Mouse (Mus musculus) T-helper 17 cell (primary cell): Measurements from ENCODE around the gene Unc5c.

ENCODE experiments used
- in situ Hi-C, 2 experiments: fragments of 300-600 bp; cut with MboI, MseI; formaldehyde crosslinking; loops; 1 replicate in 1 of 2; 2 replicates in 1 of 2; pipeline ENCODE4 v1.15.1; 2025; ENCODE audit warnings: high pct_unique_total_duplicates in 2 of 2

Gene Unc5c

DNA sequence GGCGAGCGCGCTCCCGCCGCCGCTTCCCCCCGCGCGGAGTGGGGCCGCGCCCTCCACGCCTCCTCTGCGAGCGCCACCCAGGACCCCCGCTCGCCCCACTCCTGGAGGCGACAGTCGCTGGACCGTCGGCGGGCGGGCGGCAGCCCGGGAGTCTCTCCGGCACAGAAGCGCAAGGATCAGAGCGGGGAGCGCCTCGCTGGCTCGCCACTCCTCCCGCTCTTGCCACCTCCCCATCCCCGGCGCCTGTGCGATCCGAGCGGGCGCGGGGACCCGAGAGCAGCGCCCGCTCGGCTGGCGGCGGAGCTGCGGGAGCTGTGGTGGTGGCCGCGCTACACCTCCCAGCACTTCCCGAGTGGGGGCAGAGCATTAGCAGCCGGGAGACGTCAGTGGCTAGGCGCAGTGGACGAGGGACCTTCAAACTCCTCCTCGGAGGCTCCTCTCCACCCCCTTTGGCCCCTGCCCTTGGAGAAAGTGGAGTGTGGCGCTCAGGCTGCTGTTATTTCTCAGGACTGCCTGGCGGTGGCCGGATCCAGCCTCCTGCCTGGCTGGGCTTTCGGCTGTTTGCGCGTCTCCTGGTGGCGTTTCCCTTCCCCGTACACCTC is at the start of gene Unc5c:
Gene Unc5c (plus strand): TSS at position 113 of the 602 bp plus-strand sequence.
- in situ Hi-C loops: no loop called here

DNA sequence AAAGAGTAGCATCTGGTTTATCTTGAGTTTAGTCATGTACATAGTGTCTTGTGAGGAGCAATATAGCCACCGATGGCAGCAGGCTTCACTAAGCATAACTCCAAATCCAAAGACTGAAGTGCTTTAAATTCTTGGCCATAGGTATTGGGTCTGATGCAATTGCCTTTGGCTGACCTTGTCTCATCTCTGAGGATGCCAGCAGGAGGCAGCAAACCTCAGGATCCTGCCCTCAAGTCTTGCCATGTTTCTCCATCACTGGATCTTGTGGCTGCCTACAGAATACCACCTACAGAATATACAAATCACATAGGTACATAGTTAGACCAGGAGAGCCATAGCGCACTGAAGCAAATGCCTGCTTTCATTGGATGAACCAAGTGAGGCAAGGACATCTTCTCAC is 7.5 kb upstream of the Unc5c start:
- in situ Hi-C loops: no loop called here

DNA sequence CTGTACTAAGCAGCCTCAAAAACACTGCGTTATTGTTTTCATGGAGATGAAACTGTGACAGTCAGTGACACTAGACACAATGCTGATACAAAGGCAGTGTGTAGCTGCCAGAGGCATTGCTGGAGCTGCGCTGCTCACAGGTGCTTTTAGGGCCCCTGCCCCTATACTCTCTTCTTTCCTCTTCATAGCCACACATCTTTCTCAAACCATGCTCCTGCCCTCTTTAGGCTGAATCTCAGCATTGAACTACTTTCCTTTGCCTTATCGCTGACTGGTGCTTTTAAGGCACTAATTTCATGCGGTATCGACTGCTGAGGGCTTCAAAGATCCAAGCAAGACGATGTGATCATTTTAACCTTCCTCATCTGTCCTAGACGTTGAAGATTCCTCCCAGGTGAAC is 2.5 kb upstream of the Unc5c start:
- in situ Hi-C loops: no loop called here

DNA sequence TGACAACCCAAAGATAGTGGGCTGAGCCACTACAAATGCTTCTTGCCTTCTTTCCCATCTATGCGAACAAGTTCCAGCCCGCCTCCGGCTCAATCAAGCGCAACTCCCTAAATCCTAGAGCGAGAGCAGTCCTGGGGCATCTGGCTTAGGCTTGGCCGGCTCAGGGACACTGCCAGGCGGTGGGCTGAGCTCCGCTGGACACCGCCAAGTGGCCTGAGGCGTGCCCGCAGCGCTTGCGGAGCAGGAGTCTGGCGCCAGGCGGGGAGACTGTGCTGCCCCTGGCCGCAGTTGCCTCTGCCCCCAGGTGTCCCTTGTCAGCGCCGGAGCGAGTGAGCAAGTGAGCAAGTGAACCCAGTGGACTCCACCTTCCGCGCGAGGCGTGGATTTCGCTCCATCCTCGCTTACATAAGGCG is 319 bp upstream of the Unc5c start:
- in situ Hi-C loops: no loop called here

DNA sequence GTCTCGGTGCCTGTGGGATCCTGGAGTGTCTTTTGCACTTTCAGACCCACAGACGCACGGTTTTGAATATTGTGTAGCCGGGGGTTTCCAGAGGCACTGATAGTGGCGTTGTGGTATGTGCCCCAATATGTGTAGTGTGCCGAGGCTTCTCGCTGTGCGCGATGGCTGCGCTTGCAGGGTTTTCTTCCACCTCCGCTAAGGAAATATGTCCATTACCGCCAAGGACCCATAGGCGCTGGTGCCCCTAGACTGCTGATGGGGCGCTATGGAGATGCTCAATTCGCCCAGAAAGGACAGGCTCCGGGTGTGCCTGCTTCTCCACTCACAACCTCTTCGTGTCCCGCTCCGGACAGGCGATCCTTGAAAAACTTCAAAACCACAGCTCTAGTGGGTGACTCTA is 1.0 kb downstream of the Unc5c start:
- in situ Hi-C loops: no loop called here

DNA sequence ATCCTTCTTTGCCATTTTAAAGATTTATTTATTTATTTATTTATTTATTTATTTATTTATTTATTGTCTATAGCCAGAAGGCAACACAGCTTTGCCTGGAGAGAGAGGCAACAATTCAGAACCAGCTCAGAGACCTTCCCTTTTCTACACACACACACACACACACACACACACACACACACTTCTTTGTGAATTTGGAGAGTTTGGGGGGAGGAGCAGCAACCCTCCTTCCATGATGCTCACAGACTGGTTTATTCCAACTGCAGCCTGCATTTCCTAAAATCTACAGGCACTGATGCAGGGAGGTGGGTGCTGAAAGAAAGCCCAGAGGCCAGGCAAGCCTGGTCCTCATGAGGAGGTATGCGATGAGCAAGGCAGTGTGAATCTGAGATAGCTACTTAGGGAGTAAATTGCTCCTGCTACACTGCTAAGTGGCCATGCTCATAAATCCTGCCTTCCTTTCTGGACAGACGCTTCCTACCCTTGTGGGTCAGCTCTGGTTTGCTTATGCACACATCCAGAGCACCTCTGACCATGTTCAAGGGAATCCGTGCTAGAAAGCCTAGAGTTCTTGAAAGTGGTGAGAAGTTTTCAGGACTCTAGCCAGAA is 1.8 kb downstream of the Unc5c start:
- in situ Hi-C loops: no loop called here

DNA sequence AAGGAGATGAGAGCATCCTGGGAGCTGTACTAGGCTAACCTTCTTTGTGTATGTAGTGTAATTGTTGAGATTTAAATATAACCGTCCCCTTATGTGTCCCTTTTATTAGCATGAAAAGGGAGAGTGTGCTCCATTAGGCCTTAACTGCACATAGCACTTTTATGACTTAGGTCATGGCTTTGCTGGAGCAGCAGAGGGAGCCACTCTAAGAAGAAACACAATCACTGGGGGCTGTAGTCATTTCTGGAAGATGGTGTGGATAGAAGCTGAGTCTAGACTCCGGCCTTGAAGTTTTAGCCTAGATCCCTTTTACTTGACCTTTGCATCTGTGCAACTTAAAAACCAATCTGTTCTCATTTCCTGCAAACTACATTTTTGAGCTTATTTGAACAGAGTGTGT is 4.3 kb downstream of the Unc5c start:
- in situ Hi-C loops: no loop called here

DNA sequence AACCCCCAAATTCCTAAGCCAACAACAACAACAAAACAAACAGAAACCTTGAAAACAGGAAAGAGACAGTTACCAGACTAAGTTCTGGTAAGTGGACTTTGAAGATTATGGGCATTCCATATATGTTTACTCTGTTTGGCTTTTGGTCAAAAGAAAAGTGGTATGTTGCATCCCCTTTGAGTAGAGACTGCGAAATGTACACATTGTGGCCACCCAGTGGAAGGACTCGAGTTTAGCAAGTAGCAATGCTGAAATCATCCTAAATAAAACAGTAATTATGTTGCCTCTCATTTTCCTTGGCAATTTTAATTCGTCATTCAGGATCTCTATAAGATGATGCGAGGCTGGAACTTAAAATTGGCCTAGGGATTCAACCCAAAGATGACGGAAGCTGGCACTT is 8.2 kb downstream of the Unc5c start:
- in situ Hi-C loops: no loop called here

DNA sequence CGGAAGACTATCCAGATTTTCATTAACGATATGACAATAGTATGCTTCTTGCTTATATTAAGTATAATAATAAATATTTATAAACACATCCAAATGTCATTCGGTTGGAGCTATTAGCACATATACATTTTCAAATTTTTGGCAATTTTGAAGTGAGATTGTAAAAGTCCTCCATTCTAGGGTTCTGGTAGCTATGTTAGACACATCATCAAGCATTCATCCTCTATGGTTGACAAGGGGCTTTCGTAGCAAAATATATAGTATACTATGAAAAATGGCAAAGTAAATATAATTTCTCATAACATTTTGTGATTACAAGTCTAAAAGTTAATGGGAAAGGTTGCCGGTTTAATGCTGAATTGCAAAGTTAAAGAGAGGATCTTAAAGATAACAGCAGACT is 10.4 kb downstream of the Unc5c start:
- in situ Hi-C loops: no loop called here

DNA sequence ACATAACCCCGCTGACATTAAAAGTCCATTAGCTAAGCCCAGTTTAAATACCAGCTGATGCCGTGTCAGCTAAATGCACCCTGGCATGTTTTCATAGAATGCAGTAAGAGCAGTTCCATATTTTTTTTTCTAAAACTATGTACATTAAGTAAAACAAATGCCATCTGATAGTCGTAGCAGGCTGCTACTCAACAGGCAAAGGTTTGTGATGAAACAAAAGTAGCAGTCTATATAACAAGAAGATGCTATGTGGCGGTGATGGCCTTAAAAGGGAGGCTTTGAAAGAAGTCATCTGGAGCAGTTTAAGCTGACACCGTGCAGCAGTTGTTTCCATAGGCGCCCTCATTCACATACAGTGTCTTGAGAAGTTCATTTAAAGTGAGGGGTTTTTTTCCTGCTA is 10.9 kb downstream of the Unc5c start:
- in situ Hi-C loops: no loop called here

DNA sequence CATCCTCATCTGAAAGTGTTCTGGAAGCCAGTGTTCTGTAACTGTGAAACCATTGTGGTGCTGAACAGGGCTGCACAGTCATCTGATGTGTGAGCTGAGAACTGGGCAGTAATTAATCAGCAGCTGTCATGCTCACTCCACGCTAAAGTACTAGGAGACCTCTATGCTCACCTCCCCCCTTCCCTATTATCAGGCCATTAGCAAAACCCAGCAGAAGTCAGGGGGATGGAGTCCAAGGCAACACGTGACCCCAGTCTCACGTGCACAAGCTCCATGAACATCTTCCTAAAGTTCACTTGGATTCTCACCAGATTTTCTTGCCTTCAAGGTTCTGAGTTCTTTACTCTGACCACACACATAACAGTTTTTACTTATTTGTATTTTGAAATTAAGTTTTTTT is 11.7 kb downstream of the Unc5c start:
- in situ Hi-C loops: no loop called here

DNA sequence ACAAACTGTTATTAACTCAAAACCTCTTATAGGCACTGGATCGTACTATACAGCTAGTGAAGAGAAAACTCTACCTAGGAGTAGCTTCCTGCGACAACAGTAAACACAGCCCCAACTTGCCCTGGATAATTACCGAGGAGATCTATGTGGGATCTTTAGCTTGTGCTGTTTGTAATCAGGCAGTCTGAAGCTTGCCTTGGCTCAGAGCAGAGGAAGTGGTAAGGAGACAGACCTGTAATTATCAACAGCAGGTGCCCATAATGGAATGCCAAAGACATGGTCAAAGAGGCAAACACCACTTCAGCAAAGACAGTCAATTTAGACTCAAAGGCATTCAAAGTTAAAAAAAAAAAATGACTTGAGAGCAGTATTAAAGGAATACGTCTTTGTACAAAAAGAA is 17.4 kb downstream of the Unc5c start:
- in situ Hi-C loops: no loop called here

DNA sequence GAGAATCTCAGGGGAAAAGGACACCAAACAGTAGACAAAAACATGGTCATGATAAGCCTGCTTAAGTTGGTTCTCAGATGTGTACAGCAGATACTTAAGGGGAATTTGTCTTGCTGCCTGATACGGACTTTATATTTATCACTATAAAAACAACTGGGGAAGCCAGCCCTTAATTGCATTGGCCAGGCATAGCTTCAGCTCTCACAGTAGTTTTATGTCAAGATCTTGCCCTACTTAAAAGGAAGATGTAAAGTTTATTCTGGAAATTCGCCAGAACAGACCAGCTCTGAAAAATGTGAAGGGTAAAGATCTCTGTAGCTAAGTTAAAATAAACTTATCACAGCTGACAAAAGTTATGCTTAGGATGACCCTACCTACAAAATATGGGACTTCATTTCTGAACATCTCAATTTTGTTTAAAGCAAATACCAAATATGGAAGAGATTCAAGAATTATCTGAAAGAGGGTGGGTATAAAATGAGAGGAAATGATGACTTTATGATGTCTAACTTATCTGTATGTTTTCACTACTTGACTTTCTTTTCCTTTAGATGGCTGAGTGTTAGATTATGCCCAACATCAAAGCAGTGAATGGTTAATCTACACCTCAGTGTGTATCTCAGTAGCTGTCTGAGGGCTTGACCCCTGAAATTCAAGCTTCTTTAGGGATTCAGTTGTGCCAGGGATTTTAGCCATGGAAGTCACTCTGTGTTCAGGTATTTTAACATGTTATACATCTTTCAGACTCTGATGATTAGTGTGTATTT is 18.8 kb downstream of the Unc5c start:
- in situ Hi-C loops: no loop called here

DNA sequence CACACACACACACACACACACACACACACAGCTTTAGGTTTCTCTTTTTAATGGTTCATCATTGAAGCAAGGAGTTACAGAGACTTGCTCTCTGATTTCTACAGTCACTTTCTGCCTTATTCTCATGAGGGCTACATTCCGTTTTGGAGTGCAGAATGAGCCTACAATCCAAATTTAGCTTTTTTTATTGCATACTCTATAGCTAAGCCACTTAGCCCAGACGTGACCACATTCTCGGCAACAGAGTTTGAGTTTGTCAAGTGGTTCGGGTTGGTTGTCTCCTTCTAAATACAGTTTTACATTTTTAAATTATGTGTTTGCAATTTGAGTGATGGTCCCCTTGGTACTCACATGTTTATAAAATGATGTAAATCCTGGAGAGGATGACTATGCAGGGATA is 20.2 kb downstream of the Unc5c start:
- in situ Hi-C loops: no loop called here

DNA sequence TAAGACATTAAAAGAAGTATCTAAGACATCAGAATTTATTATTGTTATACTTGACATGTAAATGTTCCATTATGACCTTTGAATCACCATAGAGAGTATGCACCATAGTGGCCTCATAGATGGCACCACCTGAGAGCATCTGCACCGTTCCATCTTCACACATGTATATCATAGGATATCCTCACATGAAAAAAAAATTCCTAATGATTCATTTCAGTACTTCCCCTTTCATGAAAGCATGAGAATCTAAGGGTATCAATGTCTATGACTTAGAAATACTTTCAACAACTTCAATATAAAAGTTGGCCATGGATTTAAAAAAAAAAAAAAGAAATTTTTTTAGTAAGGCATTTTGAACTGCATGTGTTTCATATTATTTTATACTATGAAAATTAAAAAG is 25.6 kb downstream of the Unc5c start:
- in situ Hi-C loops: no loop called here

DNA sequence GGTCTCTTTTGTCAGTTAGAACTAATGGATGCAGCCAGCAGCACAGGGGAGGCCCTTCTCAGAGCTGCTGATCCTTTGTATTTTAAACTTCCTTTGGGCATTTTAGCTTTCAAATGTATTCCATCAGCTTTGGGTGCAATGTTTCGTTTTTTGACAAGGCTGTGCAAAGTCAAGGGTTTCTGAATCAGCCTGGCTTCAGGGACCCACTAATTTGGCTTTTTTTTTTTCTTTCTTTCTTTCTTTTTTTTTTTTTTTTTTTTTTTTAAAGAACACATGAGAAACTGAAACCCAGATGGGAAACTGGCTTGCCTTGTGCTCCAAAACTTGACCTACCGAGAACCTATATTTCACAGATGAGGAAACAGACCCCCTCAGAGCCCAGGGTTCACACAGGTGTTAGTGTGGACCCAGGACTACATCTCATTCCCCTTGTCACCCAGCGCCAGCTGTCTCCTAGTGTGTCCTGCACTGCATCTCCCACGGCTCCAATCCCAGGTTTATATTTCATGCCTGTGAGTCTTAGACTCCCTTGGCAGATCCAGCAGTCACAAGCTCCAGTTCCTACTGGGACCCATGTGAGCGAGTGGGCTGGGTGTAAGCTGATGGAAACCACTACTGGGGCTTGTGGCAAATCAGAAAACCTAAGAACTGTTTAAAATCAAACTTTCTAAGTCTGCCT is 26.4 kb downstream of the Unc5c start:
- in situ Hi-C loops: no loop called here

DNA sequence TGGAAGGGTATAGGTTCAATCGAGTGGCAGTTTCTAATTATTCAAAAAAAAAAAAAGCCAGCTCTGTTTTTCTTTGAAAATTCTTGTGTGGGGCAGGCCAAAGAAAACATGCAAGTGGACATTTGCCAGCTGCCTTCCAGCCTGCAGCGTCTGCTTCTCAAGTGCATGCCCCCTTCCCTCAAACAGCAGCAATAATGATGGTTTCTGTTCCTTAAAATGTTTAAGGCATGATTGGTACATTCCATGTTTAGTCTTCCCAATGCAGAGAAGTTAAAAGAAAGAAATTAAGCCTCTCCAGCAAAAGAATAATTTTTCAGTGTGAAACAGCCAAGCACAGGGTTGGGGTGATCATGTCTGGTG is 26.9 kb downstream of the Unc5c start:
- in situ Hi-C loops: no loop called here

DNA sequence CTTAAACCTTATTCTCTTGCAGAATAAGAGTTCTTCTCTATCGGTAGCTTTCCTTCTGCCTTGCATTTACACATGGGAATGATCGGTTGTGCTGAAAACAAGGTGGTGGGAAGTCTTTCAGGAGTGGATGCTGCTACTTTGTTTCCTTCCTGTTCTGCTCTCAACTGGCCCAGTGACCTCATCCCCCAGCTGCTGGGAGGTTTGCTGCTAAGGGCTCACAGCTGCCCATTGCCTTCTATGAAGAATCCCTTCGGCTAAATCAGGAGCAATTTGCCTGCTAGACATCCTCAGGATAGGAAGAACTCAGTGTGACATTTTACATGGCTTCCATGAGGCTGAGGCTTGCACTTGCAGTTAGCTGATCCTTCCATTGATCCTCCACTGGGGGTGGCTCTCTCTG is 28.0 kb downstream of the Unc5c start:
- in situ Hi-C loops: no loop called here

DNA sequence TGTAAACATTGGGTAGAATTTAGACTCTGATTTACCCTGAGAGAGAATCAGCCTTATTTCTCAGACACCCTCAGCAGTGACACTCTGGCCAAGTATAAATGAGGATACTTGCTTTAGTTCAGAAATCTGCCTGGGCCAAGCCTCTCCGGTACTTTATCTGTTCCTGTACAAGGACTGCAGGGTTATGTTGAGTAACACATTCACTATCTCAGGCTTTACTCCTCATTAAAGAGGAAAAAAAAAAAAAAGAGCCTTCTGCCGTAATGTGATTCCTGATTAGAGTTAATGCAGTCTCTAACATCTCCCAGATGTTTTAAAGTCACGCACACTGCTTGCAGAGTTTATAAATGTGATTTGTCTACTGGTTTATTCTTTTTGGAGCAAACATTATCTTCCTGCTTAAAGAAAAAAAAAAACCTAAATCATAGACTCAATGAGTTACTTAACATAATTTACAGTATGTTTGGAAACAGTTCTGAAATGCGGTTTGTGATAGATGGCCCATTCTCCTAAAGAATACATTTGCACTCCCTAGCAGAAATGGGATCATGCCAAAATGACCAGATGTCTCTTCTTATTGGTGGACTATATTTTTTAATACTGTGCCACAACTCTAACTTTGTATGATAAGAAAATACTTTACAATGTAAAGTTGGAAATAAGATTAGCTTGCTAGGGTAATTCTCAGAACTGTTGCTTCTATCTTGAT is 33.5 kb downstream of the Unc5c start:
- in situ Hi-C loops: no loop called here

DNA sequence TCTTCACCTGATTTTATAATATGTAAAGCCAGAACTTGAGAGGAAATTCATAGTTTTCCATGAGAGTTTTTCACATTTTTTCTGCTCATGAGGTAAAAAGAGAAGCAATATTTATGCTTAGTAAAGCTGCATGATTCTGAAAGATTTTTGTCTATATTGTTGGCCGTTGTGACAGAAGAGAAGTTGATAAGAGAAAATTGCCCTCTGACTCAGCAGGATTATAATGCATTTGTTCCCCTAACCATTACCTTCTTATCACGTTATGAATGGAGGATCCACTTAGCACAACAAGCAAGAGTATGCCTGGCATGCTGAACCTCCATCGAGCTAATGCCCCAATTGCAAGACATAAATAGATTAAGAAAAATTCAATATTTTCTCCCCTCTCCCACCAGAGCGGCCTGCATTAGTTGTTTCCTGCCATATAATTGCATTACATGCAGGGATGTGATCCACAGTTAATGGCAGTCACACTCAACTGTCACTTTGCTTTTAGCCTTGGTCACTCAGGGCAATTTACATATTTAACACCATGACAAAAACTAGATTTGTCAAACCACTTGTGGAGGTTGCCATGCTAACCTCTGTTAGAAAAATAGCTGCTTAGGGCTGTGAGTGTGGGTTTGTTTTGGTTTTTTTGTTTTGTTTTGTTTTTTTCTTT is 37.0 kb downstream of the Unc5c start:
- in situ Hi-C loops: no loop called here

DNA sequence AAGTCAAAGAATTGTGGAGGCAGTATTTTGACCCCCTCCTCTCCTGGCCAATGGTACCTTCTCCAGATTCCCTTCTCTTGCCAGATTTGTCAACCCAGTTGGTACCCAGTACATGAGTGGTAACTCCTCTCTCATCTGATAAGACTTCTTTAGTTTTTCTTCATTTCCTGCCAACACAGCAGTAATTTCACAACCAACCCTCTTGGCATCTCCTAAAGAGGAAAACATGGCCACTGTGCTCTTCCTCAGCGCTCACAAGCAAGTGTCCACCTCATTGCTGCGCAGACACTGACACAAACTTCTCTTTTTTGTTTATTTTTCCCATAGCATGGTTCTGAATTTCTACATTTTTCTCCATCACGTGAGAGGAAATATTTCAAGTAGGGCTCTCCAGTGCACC is 38.3 kb downstream of the Unc5c start:
- in situ Hi-C loops: no loop called here

DNA sequence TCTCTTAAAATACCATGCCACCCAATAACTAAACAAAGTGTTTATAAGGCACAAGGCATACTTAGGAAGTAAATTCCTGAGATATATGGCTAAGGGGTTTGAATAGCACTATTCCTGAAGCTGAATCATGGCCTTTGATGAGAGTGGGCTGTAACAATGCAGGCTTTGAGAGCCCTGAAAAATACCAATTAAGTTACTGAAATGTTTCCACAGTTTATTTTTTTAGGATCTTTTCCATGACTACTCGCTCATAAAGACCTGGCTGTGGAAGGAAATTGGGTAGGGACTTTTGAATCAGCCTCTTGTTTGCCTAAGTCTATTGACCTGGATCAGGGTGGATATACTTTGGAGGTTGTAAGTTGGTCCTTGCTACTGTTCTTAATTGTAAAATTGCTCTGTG is 44.8 kb downstream of the Unc5c start:
- in situ Hi-C loops: no loop called here
